Mouse (Mus musculus) left cerebral cortex, adult 11 months (tissue): ENCODE results near the gene Gm20878.
"Not testable (repeated sequence)": the region's sequence is repeated elsewhere in the genome, so short reads cannot be mapped to it uniquely, and the experiment has no call there.

Source experiments
- DNase-seq: peaks from one replicate; pipeline ENCODE4 v3.0.0; 2022; ENCODE audit warnings: low spot score

Gm20878 gene

GRCm38 (mm10) chr4:41941272-41941671 is at the start of gene Gm20878:
Gm20878 (plus strand) TSS chr4:41941572.
- DNase-seq = not testable (repeated sequence)

GRCm38 (mm10) chr4:41903310-41903709 is 38.1 kb upstream of the Gm20878 start, which contains the start of gene Gm21541:
Gm21541 (plus strand) TSS chr4:41903610.
- not testable (repeated sequence) for DNase-seq

GRCm38 (mm10) chr4:41965758-41966157 is 24.4 kb downstream of the Gm20878 start, which contains the start of gene Fam205a4:
Fam205a4 (plus strand) TSS chr4:41966058.
- DNase-seq = not testable (repeated sequence)
